Mouse (Mus musculus) E14TG2a.4 (cell line): Measurements from ENCODE around the gene Chpf2.

Experiments
- H3K27me3 ChIP-seq: 2 replicates; pipeline ENCODE4 v1.6.1; 2014; ENCODE audit warnings: low read length, control low read depth; ENCODE audit not compliant: insufficient read depth
- H3K36me3 ChIP-seq: 2 replicates; pipeline ENCODE4 v1.6.1; 2014; ENCODE audit warnings: low read length, control low read depth; ENCODE audit not compliant: insufficient read depth
- H3K4me1 ChIP-seq: replicated peaks from 2 replicates; pipeline ENCODE4 v1.6.1; 2014; ENCODE audit warnings: low read depth, low read length, control low read depth
- H3K4me3 ChIP-seq: replicated peaks from 2 replicates; pipeline ENCODE4 v1.5.1; 2014; ENCODE audit warnings: mild to moderate bottlenecking, low read length
- H3K9me3 ChIP-seq: 2 replicates; pipeline ENCODE4 v1.6.1; 2014; ENCODE audit warnings: low read length, control low read depth
- CTCF ChIP-seq: conservative IDR thresholded peaks from 2 replicates; pipeline ENCODE4 v1.5.1; 2014; ENCODE audit warnings: low read length
- NANOG ChIP-seq: IDR thresholded peaks from 2 replicates; pipeline ENCODE4 v1.6.1; 2014; ENCODE audit warnings: borderline replicate concordance, low read length, mixed read lengths
- POU5F1 ChIP-seq: IDR thresholded peaks from 2 replicates; pipeline ENCODE4 v1.6.1; 2014; ENCODE audit warnings: low read length, borderline replicate concordance

Chpf2 gene

GRCm38 (mm10) chr5:24605980-24606665 is 19.6 kb downstream of the Chpf2 start:
- H3K9me3 ChIP-seq, result no peaks in the 10 kb centered on the region
- peaks cover 48% of the 10 kb centered on the region for H3K4me1 ChIP-seq
- TF ChIP-seq CTCF (no peak), NANOG (no peak), POU5F1 (no peak)
- no peaks in the 10 kb centered on the region for H3K36me3 ChIP-seq
- peaks cover 72% of the 10 kb centered on the region for H3K27me3 ChIP-seq
- H3K4me3 ChIP-seq, result peak overlapping the region; percentile 26; the same call in 1 of the 2 replicates

GRCm38 (mm10) chr5:24609388-24609787 is 22.8 kb downstream of the Chpf2 start:
- TF ChIP-seq CTCF, result no peak
- no peak for TF ChIP-seq POU5F1
- no peak for TF ChIP-seq NANOG
- peaks cover 24% of the 10 kb centered on the region for H3K4me1 ChIP-seq
- no peak overlapping the region for H3K4me3 ChIP-seq
- H3K9me3 ChIP-seq, result no peaks in the 10 kb centered on the region
- no peaks in the 10 kb centered on the region for H3K36me3 ChIP-seq
- peaks cover 47% of the 10 kb centered on the region for H3K27me3 ChIP-seq

- H3K9me3 ChIP-seq, result no peaks in the 10 kb centered on the region
- H3K36me3 ChIP-seq, result no peaks in the 10 kb centered on the region
- no peak overlapping the region for H3K4me3 ChIP-seq
- H3K4me1 ChIP-seq, result peaks cover 4% of the 10 kb centered on the region
- peaks cover 24% of the 10 kb centered on the region for H3K27me3 ChIP-seq
- TF ChIP-seq CTCF (no peak), POU5F1 (no peak), NANOG (no peak)
Measured at GRCm38 (mm10) chr5:24611366-24612301, 25.1 kb downstream of the Chpf2 start.

GRCm38 (mm10) chr5:24612302-24612649 is 25.7 kb downstream of the Chpf2 start:
- H3K36me3 ChIP-seq, result no peaks in the 10 kb centered on the region
- H3K4me1 ChIP-seq, result no peaks in the 10 kb centered on the region
- no peaks in the 10 kb centered on the region for H3K9me3 ChIP-seq
- no peak for TF ChIP-seq NANOG
- TF ChIP-seq POU5F1, result no peak
- TF ChIP-seq CTCF, result no peak
- H3K27me3 ChIP-seq, result peaks cover 18% of the 10 kb centered on the region
- no peak overlapping the region for H3K4me3 ChIP-seq

- Histone ChIP-seq H3K36me3 (no peaks in the 10 kb centered on the region), H3K4me1 (no peaks in the 10 kb centered on the region), H3K9me3 (no peaks in the 10 kb centered on the region), H3K4me3 (no peak overlapping the region), H3K27me3 (peaks cover 21% of the 10 kb centered on the region)
- TF ChIP-seq CTCF, result no peak
- TF ChIP-seq NANOG, result no peak
- TF ChIP-seq POU5F1, result no peak
Measured at GRCm38 (mm10) chr5:24615097-24615496, 28.6 kb downstream of the Chpf2 start.

- TF ChIP-seq POU5F1, result no peak
- TF ChIP-seq NANOG, result no peak
- Histone ChIP-seq H3K4me1 (peaks cover 4% of the 10 kb centered on the region), H3K4me3 (no peak overlapping the region), H3K9me3 (no peaks in the 10 kb centered on the region), H3K27me3 (peaks cover 52% of the 10 kb centered on the region), H3K36me3 (no peaks in the 10 kb centered on the region)
Measured at GRCm38 (mm10) chr5:24618921-24619320, 32.4 kb downstream of the Chpf2 start.

GRCm38 (mm10) chr5:24620116-24620515 is 33.6 kb downstream of the Chpf2 start:
- H3K36me3 ChIP-seq, result no peaks in the 10 kb centered on the region
- TF ChIP-seq NANOG, result no peak
- TF ChIP-seq POU5F1, result no peak
- no peak overlapping the region for H3K4me3 ChIP-seq
- peaks cover 13% of the 10 kb centered on the region for H3K4me1 ChIP-seq
- H3K9me3 ChIP-seq, result no peaks in the 10 kb centered on the region
- peaks cover 64% of the 10 kb centered on the region for H3K27me3 ChIP-seq

- Histone ChIP-seq H3K9me3 (no peaks in the 10 kb centered on the region), H3K4me1 (peaks cover 16% of the 10 kb centered on the region), H3K27me3 (peaks cover 66% of the 10 kb centered on the region), H3K4me3 (no peak overlapping the region), H3K36me3 (no peaks in the 10 kb centered on the region)
- TF ChIP-seq CTCF (no peak), POU5F1 (no peak), NANOG (no peak)
Measured at GRCm38 (mm10) chr5:24620626-24621025, 34.1 kb downstream of the Chpf2 start.

- H3K4me3 ChIP-seq, result no peak overlapping the region
- TF ChIP-seq NANOG (no peak), CTCF (no peak), POU5F1 (no peak)
- H3K36me3 ChIP-seq, result no peaks in the 10 kb centered on the region
- H3K27me3 ChIP-seq, result peaks cover 71% of the 10 kb centered on the region
- peaks cover 22% of the 10 kb centered on the region for H3K4me1 ChIP-seq
- no peaks in the 10 kb centered on the region for H3K9me3 ChIP-seq
Measured at GRCm38 (mm10) chr5:24622386-24623040, 36.0 kb downstream of the Chpf2 start.
